Mouse (Mus musculus): ENCODE measurements around the gene Hspa12b. TPM values are rescaled to one million over a fixed set of nuclear protein-coding genes. Genes with fewer than 3 reads are reported as not detected.
A peak's percentile ranks its signal among the peaks of the same experiment; 100 is the strongest.

Hspa12b gene
- total RNA-seq, 2 experiments from 2014 or later: 42.9 to 48.2 TPM

DNA sequence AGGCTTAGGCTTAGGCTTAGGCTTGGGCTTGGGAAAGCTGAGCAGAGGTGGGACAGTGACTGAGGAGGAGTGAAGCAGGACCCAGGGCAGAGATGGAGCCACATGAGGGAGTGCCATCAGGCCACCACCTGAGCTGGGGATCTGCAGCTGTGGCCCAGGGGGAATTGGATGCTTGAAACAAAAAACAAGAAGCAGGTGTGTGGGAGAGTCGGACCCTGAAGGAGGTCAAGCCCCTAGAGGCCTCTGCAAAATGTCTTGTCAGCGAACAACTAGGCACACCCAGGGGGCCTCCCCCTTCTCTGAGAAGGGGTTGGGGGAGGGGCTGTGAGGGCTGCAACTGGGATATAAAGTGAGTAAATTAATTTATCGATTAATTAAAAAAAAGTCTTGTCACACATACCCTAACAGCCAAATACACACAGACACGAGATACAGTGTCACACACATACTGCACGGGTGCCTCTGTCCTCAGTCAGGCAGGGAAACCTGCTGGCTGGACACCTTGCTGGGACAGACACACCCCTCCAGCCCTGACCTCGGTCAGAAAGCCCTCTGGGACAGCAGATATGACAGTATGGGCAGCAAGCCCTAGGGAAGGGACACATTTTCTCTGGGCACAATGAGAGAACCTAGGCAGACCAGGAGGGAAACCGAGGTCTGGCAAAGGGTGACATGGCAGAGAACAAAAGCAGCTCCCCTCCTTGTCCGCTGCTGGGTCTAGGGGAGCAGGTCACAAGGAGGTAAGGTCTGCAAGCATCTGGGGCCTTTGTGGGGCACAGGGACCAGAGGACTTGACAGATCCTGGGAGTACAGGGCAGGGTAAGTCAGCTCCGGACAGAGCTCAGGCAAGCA is 890 bp upstream of the Hspa12b start:
- intact Hi-C loops (cut with DNase I): loop anchor here (2.0 kb wide), 1 partner anchor 15 kb away; no protein-coding TSS in a partner anchor
- DNase-seq: no peak

DNA sequence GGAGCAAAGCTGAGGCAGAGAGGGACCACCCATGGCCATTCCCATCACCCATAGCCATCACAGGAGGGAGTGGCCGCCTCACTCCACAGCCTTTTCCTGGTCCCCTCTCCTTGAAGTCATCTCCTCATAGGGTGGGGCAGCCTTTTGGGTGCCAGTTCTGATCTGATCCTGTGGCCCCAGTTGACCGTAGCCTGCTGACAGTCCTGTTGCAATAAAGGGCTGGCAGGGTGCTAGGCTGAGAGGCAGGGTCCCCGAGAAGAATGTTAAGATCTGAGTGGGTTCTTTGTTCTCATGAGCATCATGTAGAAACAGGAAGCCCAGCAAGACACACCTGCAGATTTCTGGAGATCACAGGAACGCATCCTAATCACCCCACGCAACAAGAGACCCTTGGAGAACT is 1.1 kb downstream of the Hspa12b start:
- no peak for DNase-seq
- intact Hi-C loops (cut with DNase I): no loop called here

DNA sequence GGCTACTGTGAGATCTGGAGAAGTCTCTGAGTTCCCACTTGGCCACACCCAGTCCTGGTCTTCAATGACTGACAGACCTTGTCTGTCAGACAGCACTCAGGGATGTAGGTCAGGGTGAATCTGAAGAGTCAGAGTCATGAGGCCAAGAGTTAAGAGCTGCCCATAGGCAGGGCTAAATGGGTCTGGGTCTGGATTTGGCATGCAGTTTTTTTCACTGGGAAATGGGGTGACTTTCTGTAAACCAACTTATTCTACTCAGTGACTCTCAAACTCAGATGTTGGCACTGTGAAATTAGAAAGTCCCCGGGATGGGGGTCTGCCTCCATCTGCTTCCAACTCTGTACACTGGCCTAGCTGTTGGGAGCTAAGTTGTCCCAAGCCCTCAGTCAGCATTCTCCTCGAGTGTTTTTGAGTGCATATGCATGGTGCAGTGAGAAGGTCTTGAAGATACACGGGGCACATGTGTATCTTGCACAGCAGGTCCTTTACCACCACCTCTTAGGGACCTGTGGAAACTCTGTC is 1.6 kb downstream of the Hspa12b start:
- intact Hi-C loops (cut with DNase I): no loop called here
- DNase-seq: no peak

DNA sequence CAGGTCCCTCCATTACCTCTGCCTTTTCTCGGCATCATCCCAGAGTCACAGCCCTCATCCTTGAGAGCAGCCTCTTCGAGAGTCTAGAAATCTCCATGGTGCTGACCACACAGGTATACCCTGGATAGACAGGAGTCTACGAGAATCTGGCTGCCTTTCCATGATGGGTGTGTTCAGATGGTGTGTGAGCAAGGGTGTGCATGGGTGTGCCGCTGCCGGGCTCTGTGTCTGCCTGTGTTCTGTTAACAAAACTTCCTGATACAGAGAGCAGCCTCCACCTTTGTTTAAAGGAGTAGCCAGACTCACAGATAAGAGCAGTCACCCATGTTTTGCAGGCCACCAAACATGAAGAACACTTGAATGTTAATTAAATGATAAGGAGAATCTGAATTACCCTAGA is 2.8 kb downstream of the Hspa12b start:
- intact Hi-C loops (cut with DNase I): no loop called here
- no peak for DNase-seq

DNA sequence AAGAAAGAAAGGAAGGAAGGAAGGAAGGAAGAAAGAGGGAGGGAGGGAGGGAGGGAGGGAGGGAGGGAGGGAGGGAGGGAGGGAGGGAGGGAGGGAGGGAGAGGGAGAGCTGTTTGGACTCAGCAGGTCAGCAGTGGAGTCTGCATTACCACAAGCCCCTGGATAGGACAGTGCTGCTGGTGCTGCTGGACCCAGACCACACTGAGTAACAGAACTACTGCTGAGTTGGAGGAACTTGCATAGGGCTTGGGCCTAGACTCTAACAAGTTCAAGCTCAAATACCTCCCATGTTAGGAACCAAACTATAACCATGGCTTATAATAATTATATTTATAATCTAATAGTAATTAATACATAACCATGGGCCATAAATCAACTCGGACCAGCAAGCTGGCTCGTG is 3.8 kb downstream of the Hspa12b start:
- intact Hi-C loops (cut with DNase I): no loop called here
- DNase-seq: no peak

DNA sequence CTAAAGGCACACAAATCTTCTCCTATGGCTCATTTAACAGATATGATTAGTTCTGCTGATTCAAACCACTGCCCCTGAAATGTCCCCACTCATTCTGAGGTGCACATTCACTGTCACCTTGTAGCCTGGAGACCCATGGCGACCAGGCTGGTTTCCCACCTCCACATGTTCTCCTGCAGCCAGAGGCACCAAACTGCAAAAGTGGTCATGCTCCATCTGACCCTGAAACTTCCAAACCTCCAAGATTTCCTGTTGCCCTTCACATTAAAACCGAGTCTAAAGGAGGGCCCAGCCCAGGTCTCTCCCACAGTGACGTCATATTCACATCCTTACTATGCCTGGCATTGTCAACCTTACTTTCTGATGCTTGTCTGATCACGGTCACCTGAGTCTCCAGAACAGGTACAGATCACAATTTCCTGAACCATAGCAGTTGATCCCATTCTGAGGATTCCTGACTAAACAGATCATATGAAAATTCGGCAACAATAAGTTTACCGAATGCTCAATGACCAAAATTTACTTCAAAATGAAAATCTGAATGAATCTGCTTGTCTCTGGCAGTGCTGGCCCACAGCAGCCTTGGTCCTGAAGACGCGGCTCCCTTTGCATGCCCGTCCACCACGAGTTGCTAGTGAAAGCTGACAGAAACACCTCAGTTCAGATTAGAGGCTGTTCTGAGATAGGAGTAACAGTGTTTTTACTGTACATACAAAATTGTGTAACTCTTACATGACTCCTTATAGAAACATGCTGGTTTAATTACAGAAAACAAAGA is 5.2 kb downstream of the Hspa12b start:
- intact Hi-C loops (cut with DNase I): no loop called here
- DNase-seq: no peak

DNA sequence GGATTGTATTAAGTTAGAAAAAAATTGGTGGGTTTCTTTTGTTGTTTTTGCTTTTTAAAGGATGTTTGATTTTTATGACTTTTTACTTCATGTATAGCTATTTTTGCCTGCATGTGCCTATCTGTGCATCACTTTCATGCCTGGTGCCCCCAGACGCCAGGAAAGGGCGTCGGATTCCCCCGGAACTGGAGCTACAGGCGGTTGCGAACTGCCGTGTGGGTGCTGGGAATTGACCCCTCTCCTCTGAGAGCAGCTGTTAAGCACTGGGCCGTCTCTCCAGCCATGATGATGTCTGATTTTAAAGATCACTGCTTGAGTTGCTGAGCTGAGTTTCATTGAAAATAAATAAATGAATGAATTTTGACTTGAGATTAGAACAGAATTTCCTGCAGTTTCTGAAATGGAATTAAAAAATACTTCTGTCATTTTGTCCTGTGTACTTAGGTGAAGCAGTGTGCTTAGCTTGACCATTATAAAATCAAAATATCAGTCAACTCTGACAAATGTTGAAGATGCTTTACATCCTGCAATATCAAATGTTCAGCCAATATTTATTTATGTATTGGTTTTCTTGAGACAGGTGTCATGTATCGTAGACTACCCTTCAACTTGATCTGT is 6.0 kb downstream of the Hspa12b start, which contains the start of gene Gm11037:
TSS of gene Gm11037 (plus strand) at position 568 of the 618 bp plus-strand sequence.
- intact Hi-C loops (cut with DNase I): no loop called here
- no peak for DNase-seq

DNA sequence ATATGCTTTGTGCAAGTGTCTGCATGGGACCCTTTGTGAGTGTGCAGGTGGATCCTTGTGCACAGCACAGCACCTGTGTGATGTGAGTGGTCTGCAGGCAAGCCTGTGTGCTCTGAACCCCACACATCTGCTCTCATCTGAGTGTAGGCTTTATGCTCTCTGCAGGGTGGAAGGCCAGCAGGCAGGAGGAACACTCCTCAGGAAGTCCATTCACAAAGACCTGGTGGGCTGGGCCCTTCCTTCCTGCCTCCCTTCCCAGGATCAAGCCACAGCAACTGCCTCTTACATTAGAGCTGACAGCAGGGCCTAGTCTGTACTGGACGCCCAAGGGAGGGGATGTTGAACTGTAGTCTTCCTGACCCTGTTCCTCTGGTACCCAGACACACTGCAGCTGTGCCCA is 7.3 kb downstream of the Hspa12b start:
- intact Hi-C loops (cut with DNase I): no loop called here
- DNase-seq: peak in 1 of 2 experiments; percentile 57

- DNase-seq: peak in 1 of 2 experiments; percentile 7
- intact Hi-C loops (cut with DNase I): no loop called here
Observed at GRCm38 (mm10) chr2:131134826-131135400, 7.8 kb downstream of the Hspa12b start.

- intact Hi-C loops (cut with DNase I): no loop called here
Observed at GRCm38 (mm10) chr2:131135521-131136139, 8.6 kb downstream of the Hspa12b start.

DNA sequence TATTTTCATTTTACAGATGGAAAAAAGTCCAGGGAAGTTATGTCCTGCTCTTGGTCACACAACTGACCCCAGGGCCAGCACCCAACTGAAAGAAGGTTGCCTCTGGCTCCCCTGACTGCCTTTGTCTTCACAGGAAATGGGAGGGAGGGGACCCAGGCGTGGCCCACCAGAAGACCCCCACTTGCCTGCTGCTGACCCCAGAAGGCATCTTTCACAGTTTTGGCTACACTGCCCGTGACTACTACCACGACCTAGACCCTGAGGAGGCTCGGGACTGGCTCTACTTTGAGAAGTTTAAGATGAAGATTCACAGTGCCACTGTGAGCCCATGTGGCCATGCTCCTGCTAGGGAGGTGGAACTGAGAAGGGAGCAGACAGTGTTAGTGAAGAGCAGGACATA is 11.2 kb downstream of the Hspa12b start:
- intact Hi-C loops (cut with DNase I): no loop called here
- DNase-seq: peak; percentile 0 to 3

More at GRCm38 (mm10) chr2:131135521-131136139, 8.6 kb downstream of the Hspa12b start:
- DNase-seq: peak in 1 of 2 experiments; percentile 2

DNA sequence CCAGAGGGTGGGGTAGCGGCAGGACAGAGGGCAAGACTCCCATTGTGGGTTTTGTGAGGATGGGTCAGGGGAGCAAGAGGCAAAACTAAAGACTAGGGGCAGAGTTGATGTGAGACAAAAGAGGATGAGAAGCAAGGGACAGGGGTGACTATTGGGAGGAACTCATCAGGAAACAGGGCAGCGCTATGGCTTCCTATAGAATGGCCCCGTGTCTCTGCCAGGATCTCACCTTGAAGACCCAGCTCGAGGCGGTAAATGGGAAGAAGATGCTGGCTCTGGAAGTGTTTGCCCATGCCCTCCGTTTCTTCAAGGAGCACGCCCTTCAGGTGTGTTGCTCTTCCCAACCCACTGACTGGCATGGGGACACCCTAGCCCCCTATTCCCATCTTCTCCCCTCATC is 11.7 kb downstream of the Hspa12b start:
- intact Hi-C loops (cut with DNase I): no loop called here
- no peak for DNase-seq

- peak in 1 of 2 experiments; percentile 0 for DNase-seq
- intact Hi-C loops (cut with DNase I): no loop called here
Observed at GRCm38 (mm10) chr2:131139287-131139686, 12.2 kb downstream of the Hspa12b start.

- peak; percentile 53 to 61 for DNase-seq
- intact Hi-C loops (cut with DNase I): loop anchor here (2.0 kb wide), 1 partner anchor 13 kb away; the partner anchor contains the start of gene Hspa12b
Observed at GRCm38 (mm10) chr2:131139886-131140532, 12.9 kb downstream of the Hspa12b start.

- intact Hi-C loops (cut with DNase I): loop anchor here (2.0 kb wide), 1 partner anchor 14 kb away; the partner anchor contains the start of gene Hspa12b
- DNase-seq: no peak
Observed at GRCm38 (mm10) chr2:131140533-131140905, 13.4 kb downstream of the Hspa12b start.

DNA sequence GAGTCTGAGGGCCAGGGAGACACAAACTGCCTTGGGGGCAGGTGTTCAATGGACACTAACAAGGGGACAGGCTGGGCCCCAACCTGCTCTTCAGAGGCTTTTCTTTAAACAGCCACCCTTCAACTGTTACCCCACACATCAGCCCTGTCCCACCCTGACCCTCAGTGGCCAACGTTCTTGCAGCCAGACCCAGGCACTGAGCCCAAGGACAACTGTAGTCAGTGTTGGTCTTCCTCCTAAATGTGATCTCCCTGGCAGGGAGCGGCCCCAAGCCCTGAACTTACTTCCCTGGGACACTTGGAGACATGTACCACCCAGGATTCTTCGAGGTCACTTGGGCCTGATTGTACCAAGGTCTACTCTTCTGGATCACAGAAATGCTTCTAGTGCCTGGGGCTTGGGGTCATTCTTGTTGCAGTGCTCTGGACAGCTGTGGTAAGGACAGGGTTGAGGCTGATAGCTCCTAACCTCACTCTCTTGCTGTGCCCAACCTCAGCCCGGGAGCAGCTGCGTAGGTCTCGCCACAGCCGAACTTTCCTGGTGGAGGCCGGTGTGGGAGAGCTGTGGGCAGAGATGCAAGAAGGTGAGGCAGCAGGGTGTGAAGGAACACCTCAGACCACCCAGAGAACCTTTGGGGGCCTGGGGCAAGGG is 14.4 kb downstream of the Hspa12b start:
- intact Hi-C loops (cut with DNase I): loop anchor here (2.0 kb wide), 1 partner anchor 15 kb away; the partner anchor contains the start of gene Hspa12b
- DNase-seq: no peak

- intact Hi-C loops (cut with DNase I): loop anchor here (2.0 kb wide), 1 partner anchor 48 kb away; no protein-coding TSS in a partner anchor
- peak; percentile 85 to 90 for DNase-seq
Observed at GRCm38 (mm10) chr2:131142592-131142991, 15.5 kb downstream of the Hspa12b start.

- intact Hi-C loops (cut with DNase I): loop anchor here (1.0 to 2.0 kb wide), 2 partner anchors 45 to 48 kb away; no protein-coding TSS in a partner anchor
- DNase-seq: no peak
Observed at GRCm38 (mm10) chr2:131143007-131143780, 16.1 kb downstream of the Hspa12b start.
